10 mouse cellular contexts compared by ENCODE assay signal in the genomic region with DNA sequence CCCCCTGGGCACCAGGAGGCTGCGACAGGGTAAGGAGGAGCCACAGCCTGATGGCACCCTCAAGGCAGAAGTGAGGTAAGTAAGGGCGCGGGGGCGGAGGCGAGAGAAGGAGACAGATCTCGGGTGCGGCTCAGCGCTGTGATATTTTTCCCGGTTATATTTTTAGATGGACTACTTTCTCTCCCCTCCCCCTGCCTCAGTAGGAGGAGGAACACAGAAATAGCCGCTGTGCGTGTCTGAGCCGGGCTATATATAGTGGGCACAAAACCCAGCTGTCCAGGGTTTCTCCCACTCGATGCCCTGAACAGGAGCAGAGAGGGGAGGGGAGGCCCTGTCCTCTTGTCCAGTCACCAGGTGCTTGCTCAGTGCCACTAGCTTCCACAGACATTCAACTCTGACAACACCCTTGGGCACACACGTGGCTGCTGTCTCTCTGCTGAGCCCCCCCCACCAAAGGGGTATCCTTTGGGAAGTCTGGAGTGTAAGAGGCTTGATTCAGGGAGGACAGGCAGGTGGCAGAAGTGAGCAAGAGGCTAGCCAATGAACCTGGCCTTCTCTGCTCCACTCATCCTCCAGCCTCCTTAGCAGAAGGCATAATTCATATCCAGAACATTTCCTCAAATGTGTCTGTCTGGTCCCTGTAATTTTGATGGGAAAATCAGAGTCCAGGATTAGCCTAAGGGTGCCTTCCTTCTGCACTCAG.
DNase-seq lines count a peak whose midpoint lies in the region; ATAC-seq and TF ChIP-seq lines count a peak whose summit lies in the region.
"Had no signal": no experiment of that assay in that cellular context is flagged by ENCODE, and none has a peak within 500 bp of the region (broad histone marks: within the 10 kb centered on the region; RNA-seq: fewer than 3 reads in every experiment).

No protein-coding gene starts in this region.

- H3K4me1 ChIP-seq in hindbrain, embryonic 13.5 days (replicated peaks): peaks cover 22% of the 10 kb centered on the region
- no peaks in the 10 kb centered on the region for H3K4me1 ChIP-seq in hindbrain, embryonic 11.5 days (replicated peaks; ENCODE audit: control insufficient read depth, insufficient read depth, low read length)

- H3K4me3 ChIP-seq in hindbrain, embryonic 13.5 days: no peak overlapping the region
- no peak overlapping the region for H3K4me3 ChIP-seq in hindbrain, embryonic 11.5 days (ENCODE audit: low read depth, low read length)
- H3K4me3 ChIP-seq in myocyte: no peak overlapping the region

- 0 out of 2 replicates have a peak overlapping the region, but pooled peaks have one; percentile 8 for H3K9ac ChIP-seq in hindbrain, embryonic 13.5 days
- no peak overlapping the region for H3K9ac ChIP-seq in hindbrain, embryonic 11.5 days (ENCODE audit: low read depth, low read length)
- H3K9ac ChIP-seq: hindbrain, embryonic 14.5 days had no signal

- H3K36me3 ChIP-seq in hindbrain, embryonic 13.5 days: no peaks in the 10 kb centered on the region
- H3K36me3 ChIP-seq in hindbrain, embryonic 11.5 days (ENCODE audit: control insufficient read depth, insufficient read depth, low read length): no peaks in the 10 kb centered on the region
- no peaks in the 10 kb centered on the region for H3K36me3 ChIP-seq in myocyte (ENCODE audit: control insufficient read depth, insufficient read depth)

- no peak for ATAC-seq in hindbrain, embryonic 13.5 days (ENCODE audit: low FRiP score)
- no peak for ATAC-seq in hindbrain, embryonic 11.5 days (ENCODE audit: low FRiP score)

- H3K79me2 ChIP-seq in myocyte (ENCODE audit: control insufficient read depth, insufficient read depth): no peaks in the 10 kb centered on the region

- no peak overlapping the region for H3K4me2 ChIP-seq in hindbrain, embryonic 13.5 days
- H3K4me2 ChIP-seq in hindbrain, embryonic 11.5 days (replicated peaks; ENCODE audit: low read depth, low read length): no peak overlapping the region
- H3K4me2 ChIP-seq in myocyte (ENCODE audit: low read depth): peak overlapping the region; percentile 38
- H3K4me2 ChIP-seq: hindbrain, embryonic 14.5 days had no signal

- no peak overlapping the region for H3ac ChIP-seq in myocyte (ENCODE audit: control insufficient read depth, insufficient read length)

- peak; percentile 37 for TF ChIP-seq POLR2A in myocyte (IDR thresholded peaks at IDR 0.05; ENCODE audit: insufficient read length, low read depth)

- H3K9me3 ChIP-seq in hindbrain, embryonic 13.5 days: no peaks in the 10 kb centered on the region
- H3K9me3 ChIP-seq in hindbrain, embryonic 11.5 days (ENCODE audit: control insufficient read depth, low read length): no peaks in the 10 kb centered on the region

- no peak for DNase-seq in hindbrain, embryonic 11.5 days (ENCODE audit: low spot score)
- peak; percentile 78 to 79 for DNase-seq in frontal cortex, postnatal 25 days (ENCODE audit: low spot score in 2 of 2)
- DNase-seq in heart, postnatal 4 days: peak; percentile 37
- no peak for DNase-seq in thymus, postnatal 25 days
- DNase-seq in spleen, postnatal 4 days (ENCODE audit: low spot score in 2 of 2): no peak
- DNase-seq in lung, postnatal 4 days: no peak
- DNase-seq: lung, postnatal 14 days had no signal

- no peak overlapping the region for H3K27ac ChIP-seq in hindbrain, embryonic 13.5 days
- no peak overlapping the region for H3K27ac ChIP-seq in hindbrain, embryonic 11.5 days (ENCODE audit: low read depth, low read length)
- H3K27ac ChIP-seq: hindbrain, embryonic 14.5 days had no signal

- 0 out of 2 replicates have a peak, but pooled peaks cover 5% of the 10 kb centered on the region for H3K27me3 ChIP-seq in hindbrain, embryonic 13.5 days
- H3K27me3 ChIP-seq in hindbrain, embryonic 11.5 days (ENCODE audit: control insufficient read depth, insufficient read depth, low read length): no peaks in the 10 kb centered on the region
- H3K27me3 ChIP-seq in myocyte (ENCODE audit: control insufficient read depth, insufficient read depth, insufficient read length): peaks cover 39% of the 10 kb centered on the region

- 79% methylated on average over 14 of the region's 14 CpGs for WGBS in hindbrain, embryonic 13.5 days
- 82% methylated on average over 14 of the region's 14 CpGs for WGBS in hindbrain, embryonic 11.5 days

TF ChIP-seq in myocyte, 11 proteins besides CTCF, POLR2A, EP300 and RAD21:
- TF ChIP-seq E2F4 (IDR thresholded peaks at IDR 0.05; ENCODE audit: insufficient read depth) (no peak), SRF (IDR thresholded peaks at IDR 0.05; ENCODE audit: control insufficient read depth, insufficient read length, low read depth) (no peak), CEBPB (IDR thresholded peaks at IDR 0.05; ENCODE audit: insufficient read depth, poor library complexity, severe bottlenecking) (no peak), USF1 (IDR thresholded peaks at IDR 0.05; ENCODE audit: low read depth) (no peak), TCF12 (IDR thresholded peaks at IDR 0.05; ENCODE audit: insufficient read depth, poor library complexity, severe bottlenecking) (peak; percentile 41), MYOD1 (IDR thresholded peaks at IDR 0.05; ENCODE audit: control insufficient read depth in 1 of 3, insufficient read length in 2 of 3, low read depth in 2 of 3) (peak; percentile 42 to 90 (median 48)), MYOG (IDR thresholded peaks at IDR 0.05; ENCODE audit: control insufficient read depth in 1 of 3, insufficient read depth in 1 of 3, insufficient read length in 2 of 3, low read depth in 2 of 3) (peak in 2 of 3 experiments; percentile 66 to 82), TCF3 (IDR thresholded peaks at IDR 0.05; ENCODE audit: insufficient read length, low read depth) (no peak), POLR2AphosphoS2 (IDR thresholded peaks at IDR 0.05; ENCODE audit: insufficient read length, low read depth) (no peak)

Comparison
In these comparisons a context has a peak if more than half of its experiments do, and no peak if none do; other contexts are left out.
1. DNase-seq: peak in frontal cortex, postnatal 25 days (2 of 2) and heart, postnatal 4 days (single experiment); none in hindbrain, embryonic 11.5 days (single experiment), thymus, postnatal 25 days (single experiment), spleen, postnatal 4 days (0 of 2) and lung, postnatal 4 days (0 of 2).